Mouse (Mus musculus): ENCODE data around the gene 2610001J05Rik. TPM values are rescaled to one million over a fixed set of nuclear protein-coding genes. Genes with fewer than 3 reads are reported as not detected.
"Not testable (repeated sequence)": the region's sequence is repeated elsewhere in the genome, so short reads cannot be mapped to it uniquely, and the experiment has no call there.

2610001J05Rik gene
- polyA plus RNA-seq, 1 experiment = 1.7 TPM

- TF ChIP-seq GATA1 (IDR thresholded peaks at IDR 0.05; ENCODE audit: low read length) = no peak
- no peak for TF ChIP-seq TAL1 (IDR thresholded peaks at IDR 0.05; ENCODE audit: low read length)
- peaks cover 6% of the 10 kb centered on the region for H3K36me3 ChIP-seq (ENCODE audit: control insufficient read depth)
- H3K4me1 ChIP-seq (ENCODE audit: control insufficient read depth) = peaks cover 15% of the 10 kb centered on the region
Observed at GRCm38 (mm10) chr6:13870289-13870741, 1.0 kb downstream of the 2610001J05Rik start.

GRCm38 (mm10) chr6:13860596-13860995 lies 10.7 kb downstream of the 2610001J05Rik start:
- Histone ChIP-seq H3K4me1 (ENCODE audit: control insufficient read depth) (no peaks in the 10 kb centered on the region), H3K27me3 (ENCODE audit: control insufficient read depth) (no peaks in the 10 kb centered on the region), H3K36me3 (ENCODE audit: control insufficient read depth) (no peaks in the 10 kb centered on the region), H3K9me3 (ENCODE audit: control insufficient read depth, low read length) (no peaks in the 10 kb centered on the region), H3K4me3 (replicated peaks) (no peak overlapping the region)
- TF ChIP-seq TAL1 (IDR thresholded peaks at IDR 0.05; ENCODE audit: low read length) (no peak), GATA1 (IDR thresholded peaks at IDR 0.05; ENCODE audit: low read length) (no peak)

More at GRCm38 (mm10) chr6:13870289-13870741, 1.0 kb downstream of the 2610001J05Rik start:
- Histone ChIP-seq H3K9me3 (ENCODE audit: control insufficient read depth, low read length) (no peaks in the 10 kb centered on the region), H3K4me3 (replicated peaks) (peak overlapping the region; percentile 72), H3K27me3 (ENCODE audit: control insufficient read depth) (no peaks in the 10 kb centered on the region)

GRCm38 (mm10) chr6:13859877-13860585 lies 11.3 kb downstream of the 2610001J05Rik start:
- H3K9me3 ChIP-seq (ENCODE audit: control insufficient read depth, low read length) = no peaks in the 10 kb centered on the region
- H3K36me3 ChIP-seq (ENCODE audit: control insufficient read depth) = no peaks in the 10 kb centered on the region
- no peak overlapping the region for H3K4me3 ChIP-seq (replicated peaks)
- no peaks in the 10 kb centered on the region for H3K27me3 ChIP-seq (ENCODE audit: control insufficient read depth)
- H3K4me1 ChIP-seq (ENCODE audit: control insufficient read depth) = no peaks in the 10 kb centered on the region
- TF ChIP-seq GATA1 (IDR thresholded peaks at IDR 0.05; ENCODE audit: low read length) = no peak
- no peak for TF ChIP-seq TAL1 (IDR thresholded peaks at IDR 0.05; ENCODE audit: low read length)

- no peaks in the 10 kb centered on the region for H3K9me3 ChIP-seq (ENCODE audit: control insufficient read depth, low read length)
- no peaks in the 10 kb centered on the region for H3K4me1 ChIP-seq (ENCODE audit: control insufficient read depth)
- TF ChIP-seq TAL1 (IDR thresholded peaks at IDR 0.05; ENCODE audit: low read length) = no peak
- TF ChIP-seq GATA1 (IDR thresholded peaks at IDR 0.05; ENCODE audit: low read length) = no peak
- H3K27me3 ChIP-seq (ENCODE audit: control insufficient read depth) = no peaks in the 10 kb centered on the region
- no peak overlapping the region for H3K4me3 ChIP-seq (replicated peaks)
- no peaks in the 10 kb centered on the region for H3K36me3 ChIP-seq (ENCODE audit: control insufficient read depth)
Observed at GRCm38 (mm10) chr6:13854230-13854629, 17.1 kb downstream of the 2610001J05Rik start.

GRCm38 (mm10) chr6:13853244-13853643 lies 18.1 kb downstream of the 2610001J05Rik start:
- H3K4me3 ChIP-seq (replicated peaks) = no peak overlapping the region
- H3K9me3 ChIP-seq (ENCODE audit: control insufficient read depth, low read length) = no peaks in the 10 kb centered on the region
- TF ChIP-seq TAL1 (IDR thresholded peaks at IDR 0.05; ENCODE audit: low read length) (no peak), GATA1 (IDR thresholded peaks at IDR 0.05; ENCODE audit: low read length) (no peak)
- H3K27me3 ChIP-seq (ENCODE audit: control insufficient read depth) = no peaks in the 10 kb centered on the region
- H3K4me1 ChIP-seq (ENCODE audit: control insufficient read depth) = no peaks in the 10 kb centered on the region
- no peaks in the 10 kb centered on the region for H3K36me3 ChIP-seq (ENCODE audit: control insufficient read depth)

GRCm38 (mm10) chr6:13846031-13846430 lies 25.3 kb downstream of the 2610001J05Rik start:
- H3K27me3 ChIP-seq (ENCODE audit: control insufficient read depth); H3K36me3 ChIP-seq (ENCODE audit: control insufficient read depth); H3K4me1 ChIP-seq (ENCODE audit: control insufficient read depth); H3K4me3 ChIP-seq (replicated peaks); H3K9me3 ChIP-seq (ENCODE audit: control insufficient read depth, low read length): not testable (repeated sequence)

GRCm38 (mm10) chr6:13839345-13840054 lies 31.8 kb downstream of the 2610001J05Rik start, which contains the start of gene Gpr85:
Gene Gpr85, minus strand, starts transcription at chr6:13839942.
- peak within 1 kb of the TSS; percentile 45 for H3K4me3 ChIP-seq (replicated peaks)
- TF ChIP-seq TAL1 (IDR thresholded peaks at IDR 0.05; ENCODE audit: low read length) (no peak), GATA1 (IDR thresholded peaks at IDR 0.05; ENCODE audit: low read length) (no peak)
- H3K9me3 ChIP-seq (ENCODE audit: control insufficient read depth, low read length) = no peaks in the 10 kb centered on the region

GRCm38 (mm10) chr6:13838677-13839344 lies 32.5 kb downstream of the 2610001J05Rik start:
- Histone ChIP-seq H3K9me3 (ENCODE audit: control insufficient read depth, low read length) (no peaks in the 10 kb centered on the region), H3K27me3 (ENCODE audit: control insufficient read depth) (peaks cover 42% of the 10 kb centered on the region), H3K4me3 (replicated peaks) (peak overlapping the region; percentile 45), H3K36me3 (ENCODE audit: control insufficient read depth) (no peaks in the 10 kb centered on the region), H3K4me1 (ENCODE audit: control insufficient read depth) (no peaks in the 10 kb centered on the region)
- TF ChIP-seq TAL1 (IDR thresholded peaks at IDR 0.05; ENCODE audit: low read length) (no peak), GATA1 (IDR thresholded peaks at IDR 0.05; ENCODE audit: low read length) (no peak)

More at GRCm38 (mm10) chr6:13839345-13840054, 31.8 kb downstream of the 2610001J05Rik start, which contains the start of gene Gpr85:
- Histone ChIP-seq H3K4me1 (ENCODE audit: control insufficient read depth) (no peaks in the 10 kb centered on the region), H3K36me3 (ENCODE audit: control insufficient read depth) (no peaks in the 10 kb centered on the region), H3K27me3 (ENCODE audit: control insufficient read depth) (peaks cover 42% of the 10 kb centered on the region)

Measured in erythroblast, embryonic 14.5 days (primary cell).